Mouse (Mus musculus): ENCODE results near the gene Sebox. TPM values are rescaled to one million over a fixed set of nuclear protein-coding genes. Genes with fewer than 3 reads are reported as not detected.
A peak's percentile ranks its signal among the peaks of the same experiment; 100 is the strongest.
"Not testable (repeated sequence)": the region's sequence is repeated elsewhere in the genome, so short reads cannot be mapped to it uniquely, and the experiment has no call there.

Gene Sebox
- total RNA-seq, 4 experiments from 2014 or later, result 1.3 to 2.1 (median 1.6) TPM

- peak; percentile 85 to 95 for DNase-seq (ENCODE audit: low spot score in 2 of 2)
Observed at GRCm38 (mm10) chr11:78497544-78498522, 5.4 kb upstream of the Sebox start, which contains the start of gene Sarm1. Gene Sarm1 (minus strand): TSS chr11:78497754.

GRCm38 (mm10) chr11:78499004-78499403 is 4.2 kb upstream of the Sebox start, which contains the start of gene Vtn:
Gene Vtn (plus strand): TSS chr11:78499091.
- DNase-seq (ENCODE audit: low spot score in 2 of 2), result no peak

GRCm38 (mm10) chr11:78499543-78499942 is 3.7 kb upstream of the Sebox start:
- DNase-seq (ENCODE audit: low spot score in 2 of 2), result no peak

- DNase-seq (ENCODE audit: low spot score in 2 of 2), result no peak
Observed at GRCm38 (mm10) chr11:78500623-78501202, 2.5 kb upstream of the Sebox start.

- DNase-seq (ENCODE audit: low spot score in 2 of 2), result no peak
Observed at GRCm38 (mm10) chr11:78501529-78501928, 1.7 kb upstream of the Sebox start.

GRCm38 (mm10) chr11:78505430-78505829 is 2.2 kb downstream of the Sebox start:
- DNase-seq (ENCODE audit: low spot score in 2 of 2), result no peak

GRCm38 (mm10) chr11:78509148-78509547 is 5.9 kb downstream of the Sebox start:
- DNase-seq (ENCODE audit: low spot score in 2 of 2), result no peak

GRCm38 (mm10) chr11:78512025-78512957 is 9.0 kb downstream of the Sebox start, which contains the start of the genes Tmem199 and Poldip2:
Gene Tmem199 (minus strand): TSS chr11:78512172.
Gene Poldip2 (plus strand): TSS chr11:78512193.
- peak; percentile 65 to 87 for DNase-seq (ENCODE audit: low spot score in 2 of 2)

- no peak for DNase-seq (ENCODE audit: low spot score in 2 of 2)
Observed at GRCm38 (mm10) chr11:78513106-78513790, 10.0 kb downstream of the Sebox start.

GRCm38 (mm10) chr11:78515549-78516325 is 12.5 kb downstream of the Sebox start:
- DNase-seq (ENCODE audit: low spot score in 2 of 2), result no peak

- DNase-seq (ENCODE audit: low spot score in 2 of 2), result no peak
Observed at GRCm38 (mm10) chr11:78518931-78519330, 15.7 kb downstream of the Sebox start.

- DNase-seq (ENCODE audit: low spot score in 2 of 2), result no peak
Observed at GRCm38 (mm10) chr11:78521880-78522279, 18.6 kb downstream of the Sebox start.

- DNase-seq (ENCODE audit: low spot score in 2 of 2), result no peak
Observed at GRCm38 (mm10) chr11:78522481-78522997, 19.3 kb downstream of the Sebox start.

- no peak for DNase-seq (ENCODE audit: low spot score in 2 of 2)
Observed at GRCm38 (mm10) chr11:78523241-78523955, 20.2 kb downstream of the Sebox start.

GRCm38 (mm10) chr11:78524838-78525237 is 21.6 kb downstream of the Sebox start:
- no peak for DNase-seq (ENCODE audit: low spot score in 2 of 2)

- no peak for DNase-seq (ENCODE audit: low spot score in 2 of 2)
Observed at GRCm38 (mm10) chr11:78528714-78529113, 25.5 kb downstream of the Sebox start.

- no peak for DNase-seq (ENCODE audit: low spot score in 2 of 2)
Observed at GRCm38 (mm10) chr11:78530001-78530400, 26.8 kb downstream of the Sebox start.

- no peak for DNase-seq (ENCODE audit: low spot score in 2 of 2)
Observed at GRCm38 (mm10) chr11:78531046-78531445, 27.8 kb downstream of the Sebox start.

GRCm38 (mm10) chr11:78531515-78531914 is 28.3 kb downstream of the Sebox start:
- not testable (repeated sequence) for DNase-seq (ENCODE audit: low spot score in 2 of 2)
